In the genomic region with DNA sequence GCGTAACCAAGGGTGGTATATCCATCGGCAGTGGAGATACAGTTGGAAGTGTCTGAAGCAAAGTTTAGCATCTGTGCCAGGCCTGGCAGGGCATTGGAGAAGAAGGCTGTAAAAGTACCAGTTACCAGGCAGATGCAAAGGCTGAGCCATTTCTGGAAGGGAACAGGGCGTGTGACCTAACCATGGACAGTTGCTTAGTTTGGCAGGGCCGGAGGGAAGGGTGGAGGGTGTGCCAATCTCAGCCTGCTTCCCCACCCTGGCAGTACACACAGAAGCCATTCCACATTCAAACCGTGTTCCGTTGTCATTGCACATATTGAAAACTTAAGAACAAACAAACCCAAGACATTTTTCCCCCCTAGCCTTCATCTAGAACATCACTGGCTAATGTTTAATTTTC, we compare ENCODE assay signal across 9 mouse cellular contexts.
DNase-seq lines count a peak whose midpoint lies in the region; ATAC-seq lines count a peak whose summit lies in the region.
"Had no signal": no experiment of that assay in that cellular context is flagged by ENCODE, and none has a peak within 500 bp of the region (broad histone marks: within the 10 kb centered on the region; RNA-seq: fewer than 3 reads in every experiment).

No protein-coding gene starts in this region.

- H3K27ac ChIP-seq in kidney, embryonic 15.5 days: peak overlapping the region; percentile 85
- H3K27ac ChIP-seq in heart, embryonic 16.5 days (ENCODE audit: low read length): peak overlapping the region; percentile 93
- H3K27ac ChIP-seq in hindbrain, embryonic 13.5 days: no peak overlapping the region
- H3K27ac ChIP-seq: midbrain, embryonic 13.5 days had no signal

- H3K4me3 ChIP-seq in kidney, embryonic 15.5 days (replicated peaks): no peak overlapping the region
- no peak overlapping the region for H3K4me3 ChIP-seq in heart, embryonic 16.5 days (ENCODE audit: low read length)
- no peak overlapping the region for H3K4me3 ChIP-seq in hindbrain, embryonic 13.5 days
- H3K4me3 ChIP-seq: midbrain, embryonic 13.5 days had no signal

- H3K36me3 ChIP-seq in kidney, embryonic 15.5 days: no peaks in the 10 kb centered on the region; the same call in 1 of the 2 replicates
- no peaks in the 10 kb centered on the region for H3K36me3 ChIP-seq in heart, embryonic 16.5 days (ENCODE audit: control insufficient read depth, insufficient read depth)
- no peaks in the 10 kb centered on the region for H3K36me3 ChIP-seq in hindbrain, embryonic 13.5 days
- H3K36me3 ChIP-seq: midbrain, embryonic 13.5 days had no signal

- no peak for ATAC-seq in kidney, embryonic 15.5 days (replicated peaks; ENCODE audit: low FRiP score)
- ATAC-seq in heart, embryonic 16.5 days (replicated peaks; ENCODE audit: extremely low read depth, insufficient read depth, low FRiP score): no peak
- no peak for ATAC-seq in hindbrain, embryonic 13.5 days (ENCODE audit: low FRiP score)
- ATAC-seq: midbrain, embryonic 13.5 days had no signal

- peaks cover 58% of the 10 kb centered on the region for H3K4me1 ChIP-seq in kidney, embryonic 15.5 days
- H3K4me1 ChIP-seq in heart, embryonic 16.5 days (ENCODE audit: control insufficient read depth, insufficient read depth, low read length): peaks cover 54% of the 10 kb centered on the region
- H3K4me1 ChIP-seq in hindbrain, embryonic 13.5 days (replicated peaks): peaks cover 9% of the 10 kb centered on the region

- H3K9ac ChIP-seq in kidney, embryonic 15.5 days: no peak overlapping the region
- no peak overlapping the region for H3K9ac ChIP-seq in heart, embryonic 16.5 days (ENCODE audit: low read length)
- H3K9ac ChIP-seq in hindbrain, embryonic 13.5 days: no peak overlapping the region
- H3K9ac ChIP-seq: midbrain, embryonic 13.5 days had no signal

- no peak for DNase-seq in kidney, adult 8-10 months
- DNase-seq in gastrocnemius, adult 18-20 months (ENCODE audit: low spot score): peak; percentile 88
- peak; percentile 61 for DNase-seq in lung, postnatal 25 days (ENCODE audit: low spot score)
- no peak for DNase-seq in layer of hippocampus, adult 8-10 months (ENCODE audit: low spot score in 2 of 2)
- DNase-seq in thymus, postnatal 10 days (ENCODE audit: low spot score in 2 of 2): no peak

- no peaks in the 10 kb centered on the region for H3K9me3 ChIP-seq in kidney, embryonic 15.5 days (replicated peaks)
- no peaks in the 10 kb centered on the region for H3K9me3 ChIP-seq in heart, embryonic 16.5 days (replicated peaks; ENCODE audit: control insufficient read depth, low read length)
- H3K9me3 ChIP-seq in hindbrain, embryonic 13.5 days: no peaks in the 10 kb centered on the region
- H3K9me3 ChIP-seq: midbrain, embryonic 13.5 days had no signal

- WGBS in kidney, embryonic 15.5 days: 67% methylated on average over 6 of the region's 6 CpGs
- WGBS in heart, embryonic 16.5 days: 70% methylated on average over 6 of the region's 6 CpGs
- 89% methylated on average over 6 of the region's 6 CpGs for WGBS in hindbrain, embryonic 13.5 days

- H3K4me2 ChIP-seq in kidney, embryonic 15.5 days: peak overlapping the region; percentile 57
- H3K4me2 ChIP-seq in heart, embryonic 16.5 days (ENCODE audit: low read depth, low read length): no peak overlapping the region
- H3K4me2 ChIP-seq in hindbrain, embryonic 13.5 days: no peak overlapping the region
- H3K4me2 ChIP-seq: midbrain, embryonic 13.5 days had no signal

- H3K27me3 ChIP-seq in kidney, embryonic 15.5 days: no peaks in the 10 kb centered on the region
- H3K27me3 ChIP-seq in heart, embryonic 16.5 days (ENCODE audit: control insufficient read depth, insufficient read depth, low read length): no peaks in the 10 kb centered on the region
- no peaks in the 10 kb centered on the region for H3K27me3 ChIP-seq in hindbrain, embryonic 13.5 days
- H3K27me3 ChIP-seq: midbrain, embryonic 13.5 days had no signal

Comparison
In these comparisons a context has a peak if more than half of its experiments do, and no peak if none do; other contexts are left out.
1. DNase-seq: peak in gastrocnemius, adult 18-20 months (single experiment) and lung, postnatal 25 days (single experiment); none in kidney, adult 8-10 months (0 of 2), layer of hippocampus, adult 8-10 months (0 of 2) and thymus, postnatal 10 days (0 of 2).